Mouse (Mus musculus) heart, embryonic 12.5 days (tissue): ENCODE measurements at regions not wholly inside any gene's neighbourhood (a gene's known extent, or its start where the extent isn't known, plus 50 kb on each side); places are given as distances from the start of the nearest gene placed in this dataset.
A peak's percentile ranks its signal among the peaks of the same experiment; 100 is the strongest.
"Not testable (repeated sequence)": the region's sequence is repeated elsewhere in the genome, so short reads cannot be mapped to it uniquely, and the experiment has no call there.

Source experiments
- ATAC-seq: fragments of 200-750 bp; cut with Nextera tagmentation; 2 replicates; pipeline ENCODE4 v1.8.0; 2017; ENCODE audit warnings: moderate TSS enrichment, moderate library complexity; ENCODE audit not compliant: insufficient number of reproducible peaks, low FRiP score
- H3K27ac ChIP-seq: fragments of 300-500 bp; sonication (generic); 2 replicates; pipeline ENCODE4 v1.5.1; 2016; ENCODE audit warnings: mild to moderate bottlenecking, moderate library complexity; ENCODE audit not compliant: poor library complexity, severe bottlenecking
- H3K27me3 ChIP-seq: fragments of 300-500 bp; sonication (generic); replicated peaks from 2 replicates; pipeline ENCODE4 v1.6.1; 2016; ENCODE audit warnings: mild to moderate bottlenecking, moderate library complexity
- H3K36me3 ChIP-seq: fragments of 300-500 bp; sonication (generic); 2 replicates; pipeline ENCODE4 v1.6.1; 2016; ENCODE audit warnings: mild to moderate bottlenecking, moderate library complexity
- H3K4me1 ChIP-seq: fragments of 300-500 bp; sonication (generic); replicated peaks from 2 replicates; pipeline ENCODE4 v1.6.1; 2016; ENCODE audit warnings: mild to moderate bottlenecking
- H3K4me2 ChIP-seq: fragments of 300-500 bp; sonication (generic); 2 replicates; pipeline ENCODE4 v1.6.1; 2016; ENCODE audit warnings: mild to moderate bottlenecking, moderate library complexity
- H3K4me3 ChIP-seq: fragments of 300-500 bp; sonication (generic); 2 replicates; pipeline ENCODE4 v1.5.1; 2016; ENCODE audit warnings: mild to moderate bottlenecking
- H3K9ac ChIP-seq: fragments of 300-500 bp; sonication (generic); 2 replicates; pipeline ENCODE4 v1.6.1; 2016; ENCODE audit warnings: mild to moderate bottlenecking, moderate library complexity
- H3K9me3 ChIP-seq: fragments of 300-500 bp; sonication (generic); replicated peaks from 2 replicates; pipeline ENCODE4 v1.6.1; 2016; ENCODE audit warnings: mild to moderate bottlenecking, moderate library complexity
- WGBS: fragments of 180-500 bp; shearing (Covaris S2); methylation state at CpG from one replicate; pipeline ENCODE4 v1.1.7; 2016; 5-methylcytosine and 5-hydroxymethylcytosine counted together

DNA sequence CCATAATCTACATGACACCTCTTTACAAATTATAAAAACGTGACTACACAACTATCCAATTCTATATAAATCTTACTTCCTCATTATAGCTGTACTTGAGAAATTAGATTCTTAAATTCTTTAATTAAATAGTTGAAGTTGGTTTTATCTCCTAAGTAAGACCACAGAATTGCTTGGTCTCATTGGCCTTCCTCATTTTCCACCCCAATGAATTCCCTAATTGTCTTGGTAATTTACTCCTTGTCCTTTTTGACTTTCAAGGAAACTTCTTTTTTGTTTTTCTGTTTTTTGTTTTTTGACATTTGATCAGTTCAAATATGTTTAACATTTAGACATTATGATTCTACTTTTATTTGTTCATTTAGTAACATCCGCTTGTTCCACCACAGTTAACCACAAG, 1591.7 kb upstream of the Pcdh20 start:
- Histone ChIP-seq H3K27me3 (no peaks in the 10 kb centered on the region), H3K36me3 (no peaks in the 10 kb centered on the region), H3K9ac (no peak overlapping the region), H3K4me2 (no peak overlapping the region), H3K9me3 (no peaks in the 10 kb centered on the region), H3K4me1 (no peaks in the 10 kb centered on the region), H3K27ac (no peak overlapping the region), H3K4me3 (no peak overlapping the region)
- 81% methylated on average over 2 of the region's 2 CpGs for WGBS
- no peak for ATAC-seq

DNA sequence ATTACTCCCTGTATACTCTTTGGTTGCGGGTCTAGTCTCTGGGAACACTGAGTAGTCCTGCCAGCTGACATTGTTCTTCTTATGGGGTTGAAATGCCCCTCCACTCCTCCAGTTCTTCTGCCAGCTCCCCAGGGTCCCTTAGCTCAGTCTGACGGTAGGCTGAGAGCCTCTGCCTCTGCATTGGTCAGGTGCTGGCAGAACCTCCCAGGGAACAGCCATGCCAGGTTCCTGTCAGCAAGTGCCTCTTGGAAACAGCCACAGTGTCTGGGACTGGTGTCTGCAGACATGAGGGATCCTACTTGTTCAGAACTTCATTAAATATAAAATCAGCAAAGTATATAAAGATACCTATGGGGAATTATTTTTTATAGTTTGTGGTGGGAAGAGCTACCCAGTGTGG, 1578.6 kb upstream of the Pcdh20 start:
- H3K27me3 ChIP-seq = no peaks in the 10 kb centered on the region
- H3K4me3 ChIP-seq = no peak overlapping the region
- H3K4me2 ChIP-seq = no peak overlapping the region
- no peaks in the 10 kb centered on the region for H3K9me3 ChIP-seq
- H3K27ac ChIP-seq = no peak overlapping the region
- no peak overlapping the region for H3K9ac ChIP-seq
- H3K36me3 ChIP-seq = no peaks in the 10 kb centered on the region
- no peaks in the 10 kb centered on the region; the same call in 1 of the 2 replicates for H3K4me1 ChIP-seq
- ATAC-seq = 0 out of 2 replicates have a peak, but pooled peaks have one; percentile 39
- 45% methylated on average over 2 of the region's 2 CpGs for WGBS

DNA sequence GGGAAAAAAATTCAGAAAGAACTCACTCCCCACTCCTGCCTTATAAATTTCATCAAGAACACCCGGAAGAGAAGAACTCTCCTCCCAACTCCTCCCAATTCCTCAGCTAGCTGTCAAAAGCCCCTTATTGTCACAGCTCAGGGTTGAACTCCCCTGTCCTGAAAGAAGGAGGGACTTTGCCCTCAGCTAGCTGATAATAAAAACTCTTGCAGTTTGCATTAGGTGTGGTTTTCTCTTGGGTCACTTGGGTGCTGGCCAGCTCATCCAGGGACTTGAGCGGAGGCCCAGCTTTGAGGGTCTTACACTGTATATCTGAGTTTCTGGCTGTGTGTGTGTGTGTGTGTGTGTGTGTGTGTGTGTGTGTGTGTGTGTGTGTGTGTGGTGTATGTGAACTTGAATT, 1577.6 kb upstream of the Pcdh20 start:
- H3K4me3 ChIP-seq, ATAC-seq, H3K9ac ChIP-seq, H3K27me3 ChIP-seq, H3K4me2 ChIP-seq, H3K4me1 ChIP-seq, H3K9me3 ChIP-seq, H3K27ac ChIP-seq, H3K36me3 ChIP-seq: not testable (repeated sequence)
- 71% methylated on average over 2 of the region's 2 CpGs for WGBS
